Comparison of ENCODE assay signal across 9 mouse cellular contexts in the genomic region with DNA sequence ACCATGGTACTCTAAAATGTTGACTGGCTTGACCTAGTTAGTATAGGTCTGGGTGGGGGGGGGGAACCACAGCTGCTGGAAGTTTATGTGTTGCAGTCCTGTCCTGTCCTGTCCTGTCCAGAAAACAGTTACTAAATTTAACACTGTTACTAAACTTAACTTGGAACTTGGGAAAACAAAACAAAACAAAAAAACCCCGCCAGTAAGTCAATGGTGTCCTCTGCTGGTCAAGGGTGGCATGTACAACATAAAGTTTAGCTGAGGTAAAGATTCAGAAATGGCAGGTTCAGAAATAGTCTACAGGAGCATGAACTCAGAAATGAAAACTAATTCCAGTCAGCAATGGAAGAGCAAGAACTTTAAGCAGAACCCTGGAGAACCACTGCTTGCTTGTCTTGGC. TPM values are rescaled to one million over a fixed set of nuclear protein-coding genes. Genes with fewer than 3 reads are reported as not detected.
DNase-seq lines count a peak whose midpoint lies in the region; ATAC-seq and TF ChIP-seq lines count a peak whose summit lies in the region.
"Had no signal": no experiment of that assay in that cellular context is flagged by ENCODE, and none has a peak within 500 bp of the region (broad histone marks: within the 10 kb centered on the region; RNA-seq: fewer than 3 reads in every experiment).

No protein-coding gene starts in this region.

- TF ChIP-seq CTCF in kidney, adult 2 months (conservative IDR thresholded peaks at IDR 0.05; ENCODE audit: insufficient read depth, insufficient read length, low read depth, low read length): no peak
- TF ChIP-seq CTCF in C2C12 (IDR thresholded peaks at IDR 0.05; ENCODE audit: control insufficient read depth, insufficient read depth, insufficient read length) (peak; percentile 51), Patski (IDR thresholded peaks at IDR 0.05) (peak; percentile 80)

- no peak overlapping the region for H3K9ac ChIP-seq in kidney, embryonic 16.5 days (replicated peaks; ENCODE audit: low read length)
- no peak overlapping the region for H3K9ac ChIP-seq in heart, embryonic 11.5 days (ENCODE audit: low read depth, low read length)
- no peak overlapping the region for H3K9ac ChIP-seq in liver, embryonic 15.5 days
- no peak overlapping the region for H3K9ac ChIP-seq in neural tube, embryonic 15.5 days (replicated peaks)
- H3K9ac ChIP-seq: limb, embryonic 15.5 days had no signal

- H3K79me2 ChIP-seq in C2C12 (ENCODE audit: control insufficient read depth, insufficient read depth): peaks cover 6% of the 10 kb centered on the region

- H3K4me2 ChIP-seq in kidney, embryonic 16.5 days (replicated peaks; ENCODE audit: low read depth, low read length): no peak overlapping the region
- peak overlapping the region; percentile 1; the same call in 1 of the 2 replicates for H3K4me2 ChIP-seq in heart, embryonic 11.5 days
- peak overlapping the region; percentile 1; the same call in 1 of the 2 replicates for H3K4me2 ChIP-seq in liver, embryonic 15.5 days
- H3K4me2 ChIP-seq in neural tube, embryonic 15.5 days: no peak overlapping the region
- H3K4me2 ChIP-seq: limb, embryonic 15.5 days had no signal

- no peaks in the 10 kb centered on the region for H3K27me3 ChIP-seq in kidney, adult 2 months (replicated peaks; ENCODE audit: control insufficient read depth, insufficient read depth, low read length)
- H3K27me3 ChIP-seq in kidney, embryonic 16.5 days (ENCODE audit: insufficient read depth, low read length): no peaks in the 10 kb centered on the region
- H3K27me3 ChIP-seq in C2C12 (ENCODE audit: control insufficient read depth, insufficient read depth, insufficient read length): no peaks in the 10 kb centered on the region
- H3K27me3 ChIP-seq in Patski: no peaks in the 10 kb centered on the region
- no peaks in the 10 kb centered on the region for H3K27me3 ChIP-seq in heart, embryonic 11.5 days (ENCODE audit: control insufficient read depth, insufficient read depth, low read length)
- H3K27me3 ChIP-seq in liver, embryonic 15.5 days: no peaks in the 10 kb centered on the region
- no peaks in the 10 kb centered on the region for H3K27me3 ChIP-seq in neural tube, embryonic 15.5 days (replicated peaks)
- H3K27me3 ChIP-seq: limb, embryonic 15.5 days had no signal

- no peak for TF ChIP-seq POLR2A in kidney, adult 2 months (IDR thresholded peaks at IDR 0.05; ENCODE audit: low read depth, low read length)

- in situ Hi-C loops in Patski (cut with MboI; ENCODE audit: low pct_unique_long_range_greater_than_20kb): loop anchor here (5.0 kb wide), 2 partner anchors 196 to 421 kb away; a partner anchor contains a TSS

- POLR2A ChIA-PET in Patski (lab: Charles Lee): no interaction called here

- no peak overlapping the region for H3ac ChIP-seq in C2C12 (ENCODE audit: control insufficient read depth, insufficient read length, low read depth)

- H3K9me3 ChIP-seq in kidney, embryonic 16.5 days (ENCODE audit: low read length): no peaks in the 10 kb centered on the region
- H3K9me3 ChIP-seq in heart, embryonic 11.5 days (replicated peaks; ENCODE audit: control insufficient read depth, low read length): no peaks in the 10 kb centered on the region
- H3K9me3 ChIP-seq in liver, embryonic 15.5 days (replicated peaks): no peaks in the 10 kb centered on the region
- no peaks in the 10 kb centered on the region for H3K9me3 ChIP-seq in neural tube, embryonic 15.5 days (replicated peaks)
- H3K9me3 ChIP-seq: limb, embryonic 15.5 days had no signal

- peak; percentile 56 for DNase-seq in kidney, adult 2 months
- DNase-seq in Patski (ENCODE audit: low read depth, low spot score): no peak
- no peak for DNase-seq in layer of hippocampus, adult 9-11 months

- H3K79me3 ChIP-seq in C2C12 (ENCODE audit: low read depth): no peaks in the 10 kb centered on the region

- no peak overlapping the region for H3K27ac ChIP-seq in kidney, adult 2 months (ENCODE audit: insufficient read depth, low read depth, low read length)
- H3K27ac ChIP-seq in kidney, embryonic 16.5 days (ENCODE audit: low read length): no peak overlapping the region
- no peak overlapping the region for H3K27ac ChIP-seq in heart, embryonic 11.5 days (ENCODE audit: low read depth, low read length)
- no peak overlapping the region for H3K27ac ChIP-seq in liver, embryonic 15.5 days (replicated peaks)
- H3K27ac ChIP-seq in neural tube, embryonic 15.5 days (replicated peaks): no peak overlapping the region
- H3K27ac ChIP-seq: limb, embryonic 15.5 days had no signal

- no peak for ATAC-seq in kidney, embryonic 16.5 days (ENCODE audit: low FRiP score, low TSS enrichment)
- ATAC-seq in Patski: no peak
- no peak for ATAC-seq in heart, embryonic 11.5 days (replicated peaks; ENCODE audit: insufficient number of reproducible peaks, low FRiP score, low TSS enrichment)
- ATAC-seq in liver, embryonic 15.5 days (ENCODE audit: insufficient read depth): no peak
- ATAC-seq in neural tube, embryonic 15.5 days (ENCODE audit: low FRiP score): no peak

- H3K36me3 ChIP-seq in kidney, adult 2 months (ENCODE audit: control insufficient read depth, insufficient read depth, low read length): no peaks in the 10 kb centered on the region
- H3K36me3 ChIP-seq in kidney, embryonic 16.5 days (ENCODE audit: insufficient read depth, low read length): no peaks in the 10 kb centered on the region
- H3K36me3 ChIP-seq in C2C12 (ENCODE audit: control insufficient read depth, insufficient read depth): no peaks in the 10 kb centered on the region
- H3K36me3 ChIP-seq in heart, embryonic 11.5 days (ENCODE audit: control insufficient read depth, insufficient read depth, low read length): no peaks in the 10 kb centered on the region
- H3K36me3 ChIP-seq in liver, embryonic 15.5 days (replicated peaks): 0 out of 2 replicates have a peak, but pooled peaks cover 2% of the 10 kb centered on the region
- H3K36me3 ChIP-seq in neural tube, embryonic 15.5 days: no peaks in the 10 kb centered on the region
- H3K36me3 ChIP-seq: limb, embryonic 15.5 days had no signal

- no peak overlapping the region for H3K4me3 ChIP-seq in kidney, adult 2 months (ENCODE audit: insufficient read depth, low read depth, low read length)
- H3K4me3 ChIP-seq in kidney, embryonic 16.5 days (ENCODE audit: low read length): no peak overlapping the region
- no peak overlapping the region for H3K4me3 ChIP-seq in C2C12 (ENCODE audit: insufficient read depth, poor library complexity, severe bottlenecking)
- no peak overlapping the region for H3K4me3 ChIP-seq in heart, embryonic 11.5 days (ENCODE audit: low read depth, low read length)
- 0 out of 2 replicates have a peak overlapping the region, but pooled peaks have one; percentile 12 for H3K4me3 ChIP-seq in liver, embryonic 15.5 days (replicated peaks)
- no peak overlapping the region for H3K4me3 ChIP-seq in neural tube, embryonic 15.5 days (replicated peaks)
- H3K4me3 ChIP-seq: limb, embryonic 15.5 days had no signal

- peaks cover 2% of the 10 kb centered on the region; the same call in 1 of the 2 replicates for H3K4me1 ChIP-seq in kidney, adult 2 months (ENCODE audit: control insufficient read depth, insufficient read depth, low read length)
- H3K4me1 ChIP-seq in kidney, embryonic 16.5 days (ENCODE audit: insufficient read depth, low read length): peaks cover 12% of the 10 kb centered on the region; the same call in 1 of the 2 replicates
- no peaks in the 10 kb centered on the region for H3K4me1 ChIP-seq in heart, embryonic 11.5 days (ENCODE audit: control insufficient read depth, insufficient read depth, low read length)
- peaks cover 29% of the 10 kb centered on the region for H3K4me1 ChIP-seq in liver, embryonic 15.5 days (replicated peaks)
- H3K4me1 ChIP-seq in neural tube, embryonic 15.5 days: peaks cover 13% of the 10 kb centered on the region

- WGBS in kidney, adult 2 months: 2% methylated on average over 1 of the region's 1 CpGs
- 13% methylated on average over 1 of the region's 1 CpGs for WGBS in kidney, embryonic 16.5 days
- WGBS in heart, embryonic 11.5 days (ENCODE audit: insufficient replicate concordance): 13% methylated on average over 1 of the region's 1 CpGs
- WGBS in liver, embryonic 15.5 days (ENCODE audit: insufficient replicate concordance): 14% methylated on average over 1 of the region's 1 CpGs
- 50% methylated on average over 1 of the region's 1 CpGs for WGBS in neural tube, embryonic 15.5 days

- CTCF ChIA-PET in Patski (lab: Charles Lee): interaction anchor here (0.8 to 2.8 kb wide), 10 partner anchors 12 to 425 kb away, joined by 3 to 40 read pairs (median 4); no protein-coding TSS in a partner anchor

TF ChIP-seq in C2C12, 6 proteins besides CTCF, POLR2A, EP300 and RAD21:
- TF ChIP-seq MYOD1 (IDR thresholded peaks at IDR 0.05; ENCODE audit: control insufficient read depth, insufficient read length, low read depth) (no peak), USF1 (IDR thresholded peaks at IDR 0.05; ENCODE audit: low read depth) (no peak), CEBPB (IDR thresholded peaks at IDR 0.05; ENCODE audit: low read depth) (no peak), MYOG (IDR thresholded peaks at IDR 0.05; ENCODE audit: control insufficient read depth, extremely low read depth, insufficient read length) (no peak), FOSL1 (IDR thresholded peaks at IDR 0.05; ENCODE audit: insufficient read depth, low read length, poor library complexity, severe bottlenecking) (no peak), MAX (IDR thresholded peaks at IDR 0.05) (no peak)

RNA-seq across cellular contexts. Expression of a gene that starts 2.4 kb away (rescaled TPM):
- polyA plus RNA-seq in kidney, adult 2 months (2012; rRNA removed): 0.08 and 0.11 TPM in 2 replicates
- 1.1 and 1.6 TPM in 2 replicates for polyA plus RNA-seq in kidney, embryonic 16.5 days (2015; fragmentation: Nextera tagmentation; extraction: Ambion mirVana)
- 0.69 TPM for polyA plus RNA-seq in C2C12 (2012; fragmentation: generic; extraction: Trizol)
- polyA plus RNA-seq in Patski (2021): 2.5 TPM
- 1.7 and 1.8 TPM in 2 replicates for polyA plus RNA-seq in heart, embryonic 11.5 days (2014; fragmentation: Nextera tagmentation; extraction: Ambion mirVana)
- 1.5 and 1.7 TPM in 2 replicates for polyA plus RNA-seq in liver, embryonic 15.5 days (2015; fragmentation: Nextera tagmentation; extraction: Ambion mirVana)
- 0.68 and 0.72 TPM in 2 replicates for polyA plus RNA-seq in neural tube, embryonic 15.5 days (2015; fragmentation: Nextera tagmentation; extraction: Ambion mirVana)

Comparison
In these comparisons a context has a peak if more than half of its experiments do, and no peak if none do; other contexts are left out.
1. H3K4me2 ChIP-seq: peak in heart, embryonic 11.5 days (single experiment) and liver, embryonic 15.5 days (single experiment); none in kidney, embryonic 16.5 days (single experiment) and neural tube, embryonic 15.5 days (single experiment).